26 mouse cellular contexts compared by ENCODE assay signal in genomic region chr8:106958212-106958611, GRCm38 (mm10).
"Had no signal": no experiment of that assay in that cellular context is flagged by ENCODE, and none has a peak within 500 bp of the region (broad histone marks: within the 10 kb centered on the region; RNA-seq: fewer than 3 reads in every experiment).

No protein-coding gene starts in this region.

- H3K9ac ChIP-seq: heart, embryonic 12.5 days; hindbrain, embryonic 12.5 days; hindbrain, embryonic 14.5 days; kidney, embryonic 15.5 days; limb, embryonic 13.5 days; limb, embryonic 15.5 days; liver, embryonic 12.5 days had no signal

- H3K27me3 ChIP-seq: heart, embryonic 12.5 days; hindbrain, embryonic 12.5 days; kidney, embryonic 15.5 days; limb, embryonic 13.5 days; limb, embryonic 15.5 days; liver, embryonic 12.5 days had no signal

- H3K27ac ChIP-seq: heart, embryonic 10.5 days; hindbrain, embryonic 10.5 days; hindbrain, embryonic 12.5 days; hindbrain, embryonic 14.5 days; kidney, embryonic 15.5 days; kidney, postnatal 0 days; limb, embryonic 13.5 days; limb, embryonic 15.5 days; liver, embryonic 12.5 days had no signal

- H3K4me2 ChIP-seq: heart, embryonic 12.5 days; hindbrain, embryonic 12.5 days; hindbrain, embryonic 14.5 days; kidney, embryonic 15.5 days; limb, embryonic 13.5 days; limb, embryonic 15.5 days; liver, embryonic 12.5 days had no signal

- DNase-seq: gastrocnemius, postnatal 14 days; gastrocnemius, postnatal 36 days; heart, adult 18-20 months; heart, postnatal 10 days; heart, postnatal 4 days; kidney, adult 11 months; kidney, adult 2 months; kidney, adult 9 months; kidney, postnatal 14 days; kidney, postnatal 36 days; layer of hippocampus, adult 9-11 months; layer of hippocampus, postnatal 36 days; left cerebral cortex, postnatal 4 days had no signal

- ATAC-seq: hindbrain, embryonic 16.5 days; inflammation-experienced regulatory T-cells, adult 6 months; intestine, embryonic 16.5 days; liver, embryonic 12.5 days had no signal

- H3K4me3 ChIP-seq: heart, embryonic 10.5 days; heart, embryonic 12.5 days; hindbrain, embryonic 10.5 days; hindbrain, embryonic 12.5 days; kidney, embryonic 15.5 days; limb, embryonic 13.5 days; limb, embryonic 15.5 days; liver, embryonic 12.5 days had no signal

- H3K36me3 ChIP-seq: heart, embryonic 10.5 days; heart, embryonic 12.5 days; hindbrain, embryonic 10.5 days; hindbrain, embryonic 12.5 days; limb, embryonic 15.5 days; liver, embryonic 12.5 days had no signal

- H3K9me3 ChIP-seq: heart, embryonic 10.5 days; heart, embryonic 12.5 days; hindbrain, embryonic 10.5 days; hindbrain, embryonic 12.5 days; kidney, embryonic 15.5 days; limb, embryonic 13.5 days; limb, embryonic 15.5 days; liver, embryonic 12.5 days had no signal

- H3K4me1 ChIP-seq: heart, embryonic 10.5 days; kidney, embryonic 15.5 days; limb, embryonic 13.5 days; liver, embryonic 12.5 days had no signal
